9 mouse cellular contexts compared by ENCODE assay signal in genomic region chr9:21960558-21961208, GRCm38 (mm10). TPM values are rescaled to one million over a fixed set of nuclear protein-coding genes. Genes with fewer than 3 reads are reported as not detected.
DNase-seq lines count a peak whose midpoint lies in the region; ATAC-seq lines count a peak whose summit lies in the region.
"Had no signal": no experiment of that assay in that cellular context is flagged by ENCODE, and none has a peak within 500 bp of the region (broad histone marks: within the 10 kb centered on the region; RNA-seq: fewer than 3 reads in every experiment).

No protein-coding gene starts in this region.

- peak overlapping the region; percentile 38; the same call in 1 of the 2 replicates for H3K4me3 ChIP-seq in forebrain, embryonic 13.5 days
- H3K4me3 ChIP-seq in forebrain, embryonic 16.5 days (replicated peaks; ENCODE audit: low read length): no peak overlapping the region
- 0 out of 2 replicates have a peak overlapping the region, but pooled peaks have one; percentile 4 for H3K4me3 ChIP-seq in kidney, embryonic 14.5 days (ENCODE audit: low read length)

- DNase-seq in adrenal gland, postnatal 36 days: peak; percentile 34 to 42
- DNase-seq in lung, postnatal 10 days: peak; percentile 52
- no peak for DNase-seq in gastrocnemius, postnatal 36 days
- no peak for DNase-seq in B cell, adult 2 months
- no peak for DNase-seq in left cerebral cortex, adult 9 months (ENCODE audit: low spot score in 2 of 2)

- peaks cover 60% of the 10 kb centered on the region for H3K27me3 ChIP-seq in forebrain, embryonic 13.5 days
- H3K27me3 ChIP-seq in forebrain, embryonic 16.5 days (replicated peaks; ENCODE audit: control insufficient read depth, insufficient read depth, low read length): peaks cover 38% of the 10 kb centered on the region
- peaks cover 12% of the 10 kb centered on the region for H3K27me3 ChIP-seq in kidney, embryonic 14.5 days (ENCODE audit: control insufficient read depth, insufficient read depth, low read length)
- H3K27me3 ChIP-seq: Patski had no signal

- no peak overlapping the region for H3K4me2 ChIP-seq in forebrain, embryonic 13.5 days
- no peak overlapping the region for H3K4me2 ChIP-seq in forebrain, embryonic 16.5 days (ENCODE audit: low read length)
- peak overlapping the region; percentile 82 for H3K4me2 ChIP-seq in kidney, embryonic 14.5 days (replicated peaks; ENCODE audit: low read depth, low read length)

- WGBS in forebrain, embryonic 13.5 days: 11% methylated on average over 26 of the region's 26 CpGs
- 11% methylated on average over 26 of the region's 26 CpGs for WGBS in forebrain, embryonic 16.5 days
- 7% methylated on average over 26 of the region's 26 CpGs for WGBS in kidney, embryonic 14.5 days

- no peak overlapping the region for H3K27ac ChIP-seq in forebrain, embryonic 13.5 days
- no peak overlapping the region for H3K27ac ChIP-seq in forebrain, embryonic 16.5 days (ENCODE audit: low read length)
- no peak overlapping the region for H3K27ac ChIP-seq in kidney, embryonic 14.5 days (ENCODE audit: low read depth, low read length)

- H3K4me1 ChIP-seq in forebrain, embryonic 13.5 days: peaks cover 29% of the 10 kb centered on the region
- peaks cover 22% of the 10 kb centered on the region for H3K4me1 ChIP-seq in forebrain, embryonic 16.5 days (replicated peaks; ENCODE audit: control insufficient read depth, insufficient read depth, low read length)
- peaks cover 31% of the 10 kb centered on the region for H3K4me1 ChIP-seq in kidney, embryonic 14.5 days (ENCODE audit: control insufficient read depth, insufficient read depth, low read length)

- H3K9me3 ChIP-seq in forebrain, embryonic 13.5 days (replicated peaks): no peaks in the 10 kb centered on the region
- no peaks in the 10 kb centered on the region for H3K9me3 ChIP-seq in forebrain, embryonic 16.5 days (ENCODE audit: control insufficient read depth, low read length)
- no peaks in the 10 kb centered on the region for H3K9me3 ChIP-seq in kidney, embryonic 14.5 days (ENCODE audit: control insufficient read depth, low read length)

- no peak for ATAC-seq in forebrain, embryonic 13.5 days
- no peak for ATAC-seq in forebrain, embryonic 16.5 days
- no peak for ATAC-seq in kidney, embryonic 14.5 days (ENCODE audit: low FRiP score, low TSS enrichment)

- intact Hi-C loops in gastrocnemius, postnatal 36 days (cut with DNase I): no loop called here

- no peaks in the 10 kb centered on the region for H3K36me3 ChIP-seq in forebrain, embryonic 13.5 days (ENCODE audit: poor library complexity, severe bottlenecking)
- no peaks in the 10 kb centered on the region for H3K36me3 ChIP-seq in forebrain, embryonic 16.5 days (ENCODE audit: control insufficient read depth, insufficient read depth)
- H3K36me3 ChIP-seq in kidney, embryonic 14.5 days (ENCODE audit: control insufficient read depth, insufficient read depth, low read length): no peaks in the 10 kb centered on the region; the same call in 1 of the 2 replicates

- H3K9ac ChIP-seq in forebrain, embryonic 13.5 days: no peak overlapping the region
- H3K9ac ChIP-seq in forebrain, embryonic 16.5 days (replicated peaks; ENCODE audit: low read depth, low read length): no peak overlapping the region
- 0 out of 2 replicates have a peak overlapping the region, but pooled peaks have one; percentile 19 for H3K9ac ChIP-seq in kidney, embryonic 14.5 days (ENCODE audit: low read depth, low read length)

RNA-seq across cellular contexts. Expression of gene Epor, which starts 2.6 kb away (rescaled TPM):
- 0.99 and 1.9 TPM in 2 replicates for polyA plus RNA-seq in forebrain, embryonic 13.5 days (2015; fragmentation: Nextera tagmentation; extraction: Ambion mirVana)
- 1.6 and 1.8 TPM in 2 replicates for polyA plus RNA-seq in forebrain, embryonic 16.5 days (2015; fragmentation: Nextera tagmentation; extraction: Ambion mirVana)
- total RNA-seq in adrenal gland, postnatal 36 days (2021): 1 to 10 TPM; 1.9 to 2.0 TPM
- 10.5 and 11.4 TPM in 2 replicates for polyA plus RNA-seq in kidney, embryonic 14.5 days (2014; fragmentation: Nextera tagmentation; extraction: Ambion mirVana)
- under 1 TPM; 0.23 to 0.59 TPM for total RNA-seq in gastrocnemius, postnatal 36 days (2021)

RNA-seq across cellular contexts. Expression of gene Swsap1, which starts 5.1 kb away (rescaled TPM):
- 8.6 and 12.1 TPM in 2 replicates for polyA plus RNA-seq in forebrain, embryonic 13.5 days (2015; fragmentation: Nextera tagmentation; extraction: Ambion mirVana)
- polyA plus RNA-seq in forebrain, embryonic 16.5 days (2015; fragmentation: Nextera tagmentation; extraction: Ambion mirVana): 9.0 and 12.5 TPM in 2 replicates
- total RNA-seq in adrenal gland, postnatal 36 days (2021): 10 to 100 TPM; 12.4 to 18.3 TPM
- polyA plus RNA-seq in kidney, embryonic 14.5 days (2014; fragmentation: Nextera tagmentation; extraction: Ambion mirVana): 11.4 and 12.8 TPM in 2 replicates
- 1 to 10 TPM; 1.4 to 2.2 TPM for total RNA-seq in gastrocnemius, postnatal 36 days (2021)

RNA-seq across cellular contexts. Expression of gene Plppr2, which starts 23.9 kb away (rescaled TPM):
- 37.8 and 44.1 TPM in 2 replicates for polyA plus RNA-seq in forebrain, embryonic 13.5 days (2015; fragmentation: Nextera tagmentation; extraction: Ambion mirVana)
- 74.1 and 89.9 TPM in 2 replicates for polyA plus RNA-seq in forebrain, embryonic 16.5 days (2015; fragmentation: Nextera tagmentation; extraction: Ambion mirVana)
- 10 to 100 TPM; 27.1 to 35.8 TPM for total RNA-seq in adrenal gland, postnatal 36 days (2021)
- 7.0 and 9.2 TPM in 2 replicates for polyA plus RNA-seq in kidney, embryonic 14.5 days (2014; fragmentation: Nextera tagmentation; extraction: Ambion mirVana)
- total RNA-seq in gastrocnemius, postnatal 36 days (2021): under 1 TPM; 0.49 to 0.64 TPM

RNA-seq across cellular contexts. Expression of gene Rgl3, which starts 28.6 kb away (rescaled TPM):
- 1.1 and 1.2 TPM in 2 replicates for polyA plus RNA-seq in forebrain, embryonic 13.5 days (2015; fragmentation: Nextera tagmentation; extraction: Ambion mirVana)
- 0.76 and 1.5 TPM in 2 replicates for polyA plus RNA-seq in forebrain, embryonic 16.5 days (2015; fragmentation: Nextera tagmentation; extraction: Ambion mirVana)
- 10 to 100 TPM; 14.0 to 33.4 TPM for total RNA-seq in adrenal gland, postnatal 36 days (2021)
- polyA plus RNA-seq in kidney, embryonic 14.5 days (2014; fragmentation: Nextera tagmentation; extraction: Ambion mirVana): 13.7 and 20.8 TPM in 2 replicates
- total RNA-seq in gastrocnemius, postnatal 36 days (2021): under 1 TPM; 0.28 to 0.42 TPM

RNA-seq across cellular contexts. Expression of gene Tmem205, which starts 33.3 kb away (rescaled TPM):
- 42.2 and 42.3 TPM in 2 replicates for polyA plus RNA-seq in forebrain, embryonic 13.5 days (2015; fragmentation: Nextera tagmentation; extraction: Ambion mirVana)
- polyA plus RNA-seq in forebrain, embryonic 16.5 days (2015; fragmentation: Nextera tagmentation; extraction: Ambion mirVana): 47.7 and 54.8 TPM in 2 replicates
- 100 to 1,000 TPM; 318 to 566 TPM for total RNA-seq in adrenal gland, postnatal 36 days (2021)
- 54.0 and 67.5 TPM in 2 replicates for polyA plus RNA-seq in kidney, embryonic 14.5 days (2014; fragmentation: Nextera tagmentation; extraction: Ambion mirVana)
- total RNA-seq in gastrocnemius, postnatal 36 days (2021): 10 to 100 TPM in 1 of 2 experiments, 1 to 10 TPM in 1; 7.8 to 10.5 TPM

Comparison
In these comparisons a context has a peak if more than half of its experiments do, and no peak if none do; other contexts are left out.
1. DNase-seq: peak in adrenal gland, postnatal 36 days (2 of 2) and lung, postnatal 10 days (single experiment); none in gastrocnemius, postnatal 36 days (0 of 2), B cell, adult 2 months (0 of 2) and left cerebral cortex, adult 9 months (0 of 2).